Mouse (Mus musculus) frontal cortex, adult (tissue): ENCODE measurements around the gene H2-Ob.
"Not testable (repeated sequence)": the region's sequence is repeated elsewhere in the genome, so short reads cannot be mapped to it uniquely, and the experiment has no call there.

ENCODE experiments used
- ATAC-seq: cut with Nextera tagmentation; 2 replicates; pipeline ENCODE4 v1.9.2; 2017; ENCODE audit warnings: mild to moderate bottlenecking, moderate library complexity, mixed read lengths; ENCODE audit not compliant: low TSS enrichment

The H2-Ob gene

DNA sequence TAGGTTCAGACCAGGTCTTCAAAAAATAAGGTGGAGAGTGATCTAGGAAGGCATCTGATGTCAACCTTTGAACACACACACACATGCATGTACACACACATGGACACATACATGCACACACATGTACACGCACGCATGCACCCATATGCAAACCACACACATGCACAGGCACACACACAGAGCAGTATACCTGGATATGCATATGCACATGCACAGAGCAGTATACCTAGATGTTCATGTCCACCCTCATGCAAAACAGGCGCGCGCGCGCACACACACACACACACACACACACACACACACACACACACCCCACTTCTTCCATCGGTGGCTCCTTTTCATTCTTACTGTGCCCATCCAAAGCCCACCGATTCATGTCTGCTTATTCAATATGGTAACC lies 30.8 kb upstream of the H2-Ob start:
- ATAC-seq: no peak

DNA sequence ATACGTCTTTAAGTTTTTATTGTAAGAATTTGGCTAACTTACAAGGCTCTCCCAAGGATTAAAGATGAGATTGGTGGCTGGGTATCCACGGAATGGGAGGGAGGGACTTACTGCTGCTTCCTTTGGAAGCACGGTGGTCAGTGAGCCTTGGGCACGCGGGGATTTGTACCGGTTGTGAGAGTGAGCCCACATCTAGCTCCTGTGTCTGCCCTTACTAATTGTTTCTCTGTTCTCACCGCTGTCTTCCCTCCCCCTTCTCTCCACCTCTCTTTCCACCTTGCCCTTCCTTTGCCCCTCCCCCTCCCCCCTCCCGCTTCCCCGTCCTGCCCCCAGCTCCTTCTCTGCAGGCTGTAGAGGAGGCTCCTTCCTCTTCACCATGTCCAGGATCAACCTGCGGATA lies 30.3 kb upstream of the H2-Ob start:
- ATAC-seq: no peak

DNA sequence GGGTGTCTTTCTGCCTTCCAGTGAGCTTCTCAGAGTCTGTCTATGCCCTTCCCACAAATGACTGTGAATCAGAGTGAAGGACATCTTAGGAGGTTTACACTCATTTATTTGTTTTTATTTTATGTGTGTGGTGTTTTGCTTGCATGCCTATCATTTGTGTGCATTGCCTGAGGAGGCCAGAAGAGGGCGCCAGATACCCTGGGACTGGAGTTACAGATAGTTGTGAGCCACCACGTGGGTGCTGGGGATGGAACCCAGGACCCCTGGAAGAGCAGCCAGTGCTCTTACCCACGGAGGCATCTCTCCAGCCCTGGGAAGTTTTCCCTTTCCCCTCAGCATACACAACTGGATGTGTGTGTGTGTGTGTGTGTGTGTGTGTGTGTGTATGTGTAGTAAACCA lies 29.0 kb upstream of the H2-Ob start:
- no peak for ATAC-seq

DNA sequence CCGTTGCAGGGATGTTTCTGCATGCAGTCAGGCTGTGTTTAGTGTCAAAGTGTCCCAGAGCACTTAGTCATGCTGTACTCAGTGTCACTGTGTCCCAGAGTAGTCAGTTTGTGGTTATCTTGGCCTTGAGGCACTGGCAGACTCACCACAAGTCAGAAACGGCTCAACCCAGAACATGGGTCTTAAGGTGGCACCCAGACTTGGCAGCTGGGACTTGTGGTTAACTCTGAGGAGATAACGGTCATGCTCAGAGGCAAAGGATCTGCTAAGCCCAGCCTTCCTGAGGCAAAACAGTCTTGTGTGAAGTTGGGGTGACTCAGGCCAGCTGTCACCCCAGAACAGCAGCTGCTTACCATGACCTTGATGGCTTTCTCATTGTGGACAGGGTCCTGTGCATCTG lies 28.1 kb upstream of the H2-Ob start:
- no peak for ATAC-seq

DNA sequence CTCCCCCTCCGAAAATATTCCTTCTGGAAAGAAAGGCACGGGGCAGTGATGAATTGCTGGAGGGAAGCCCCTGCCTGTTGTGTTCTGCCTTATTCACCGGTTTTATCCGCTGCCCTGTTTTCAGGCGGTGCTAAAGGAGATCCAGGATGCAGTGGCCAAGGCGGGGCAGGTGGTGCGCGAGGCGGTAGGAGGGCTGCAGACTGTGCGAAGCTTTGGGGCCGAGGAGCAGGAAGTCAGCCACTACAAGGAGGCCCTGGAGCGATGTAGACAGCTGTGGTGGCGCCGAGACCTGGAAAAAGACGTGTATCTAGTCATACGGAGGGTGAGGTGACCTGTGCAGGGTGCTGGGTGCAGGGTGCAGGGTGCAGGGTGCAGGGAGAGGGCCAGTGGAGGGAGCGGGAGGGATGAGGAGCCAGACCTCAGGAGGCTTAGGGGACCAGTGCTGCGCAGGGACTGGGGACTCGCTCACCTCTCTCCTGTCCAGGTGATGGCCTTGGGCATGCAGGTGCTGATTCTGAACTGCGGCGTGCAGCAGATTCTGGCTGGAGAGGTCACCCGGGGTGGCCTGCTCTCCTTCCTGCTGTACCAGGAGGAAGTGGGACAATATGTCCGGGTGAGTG lies 26.8 kb upstream of the H2-Ob start:
- ATAC-seq: no peak

DNA sequence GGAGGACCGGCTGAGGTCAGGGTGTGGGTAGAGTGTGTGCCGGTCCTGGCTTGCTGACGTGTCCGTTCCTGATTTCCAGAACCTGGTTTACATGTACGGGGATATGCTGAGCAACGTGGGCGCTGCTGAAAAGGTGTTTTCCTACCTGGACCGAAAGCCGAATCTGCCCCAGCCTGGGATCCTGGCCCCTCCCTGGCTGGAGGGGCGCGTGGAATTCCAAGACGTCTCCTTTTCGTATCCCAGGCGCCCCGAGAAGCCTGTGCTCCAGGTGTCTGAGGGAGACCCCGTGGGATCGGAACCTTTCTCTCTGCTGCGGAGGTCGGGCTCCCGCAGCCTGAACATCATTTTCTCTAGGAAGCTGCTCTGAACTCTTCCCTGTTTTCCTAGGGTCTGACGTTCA lies 24.8 kb upstream of the H2-Ob start:
- ATAC-seq: no peak

DNA sequence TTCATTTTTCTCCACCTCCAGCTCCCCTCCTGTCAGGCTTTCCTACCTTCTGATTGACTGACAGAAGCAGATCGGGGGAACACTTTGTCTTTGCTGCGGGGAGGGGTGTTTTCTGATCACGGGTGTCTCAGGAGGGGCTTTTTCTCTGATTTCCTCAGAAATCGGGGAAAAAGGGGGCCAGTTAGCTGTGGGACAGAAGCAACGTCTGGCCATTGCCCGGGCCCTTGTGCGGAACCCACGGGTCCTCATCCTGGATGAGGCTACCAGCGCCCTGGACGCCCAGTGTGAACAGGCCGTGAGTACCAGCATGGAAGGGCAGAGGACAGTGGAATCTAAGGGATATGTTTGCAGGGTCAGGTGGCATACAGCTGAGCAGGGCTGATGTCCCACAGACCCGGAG lies 23.5 kb upstream of the H2-Ob start:
- ATAC-seq: no peak

DNA sequence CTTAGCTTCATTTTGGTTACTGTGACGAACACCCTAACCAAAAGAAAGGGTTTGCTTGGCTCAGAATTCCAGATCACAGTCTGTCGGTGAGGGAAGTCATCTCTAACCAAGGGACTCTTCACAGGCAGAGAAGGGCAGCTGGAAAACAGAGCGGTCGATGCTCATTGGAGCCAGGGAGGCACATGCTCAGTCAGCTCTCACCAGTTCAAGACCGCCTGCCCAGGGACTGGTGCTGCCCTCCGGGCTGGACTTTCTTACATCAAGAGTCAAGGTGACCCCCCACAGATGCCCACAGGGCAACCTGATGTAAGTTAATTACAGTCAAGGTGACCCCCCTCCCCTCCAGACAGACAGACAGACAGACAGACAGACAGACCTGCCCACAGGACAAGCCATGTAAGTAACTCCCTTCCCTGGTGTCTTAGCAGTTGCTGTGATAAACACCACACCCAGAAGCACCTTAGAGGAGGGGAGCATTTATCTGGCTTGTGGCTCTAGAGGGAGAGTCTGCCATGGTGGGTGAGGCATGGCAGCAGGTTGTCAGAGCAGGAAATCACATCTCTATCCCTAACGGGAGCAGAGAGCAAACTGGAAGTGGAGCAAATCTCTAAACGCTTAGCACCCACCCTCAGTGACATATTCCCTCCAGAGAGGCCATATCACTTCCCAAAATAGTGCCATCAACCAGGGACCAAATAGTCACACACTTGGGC lies 21.3 kb upstream of the H2-Ob start:
- no peak for ATAC-seq

DNA sequence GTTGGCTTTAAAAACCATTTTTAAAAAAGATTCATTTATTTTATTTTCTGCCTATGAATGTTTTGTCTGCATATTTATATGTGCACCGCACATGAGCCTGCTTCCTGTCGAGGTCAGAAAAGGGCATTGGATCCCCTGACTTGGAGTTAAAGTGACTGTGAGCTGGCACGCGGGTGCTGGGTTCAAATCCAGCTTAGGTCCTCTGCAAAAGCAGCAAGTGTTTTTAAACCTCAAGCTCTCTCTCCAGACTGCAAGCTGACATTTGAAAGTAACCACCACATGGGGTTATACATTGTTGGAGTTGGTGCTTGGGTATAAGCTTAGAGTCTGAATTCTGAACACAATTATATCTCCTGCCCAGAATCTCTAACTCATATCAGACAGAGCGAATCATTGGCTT lies 20.7 kb upstream of the H2-Ob start:
- no peak for ATAC-seq

DNA sequence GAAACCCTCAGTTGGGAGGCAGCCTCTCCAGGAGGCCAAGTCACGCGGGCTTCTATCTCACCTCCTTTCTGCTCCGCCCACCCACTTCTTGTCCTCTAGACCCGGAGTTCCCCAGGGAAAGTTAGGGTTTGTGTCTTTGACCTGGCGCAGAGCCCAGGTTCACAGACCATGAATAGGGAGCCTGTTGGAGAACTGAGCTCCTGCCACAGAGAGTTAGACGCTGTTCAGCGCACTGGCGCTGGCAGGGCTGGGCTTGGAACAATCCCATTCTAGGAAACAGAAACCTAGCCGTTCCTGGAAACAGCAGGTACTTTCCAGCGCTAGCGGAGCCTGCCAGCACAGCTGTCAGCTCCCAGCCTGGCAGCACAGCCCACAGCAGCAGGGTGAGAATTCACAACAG lies 20.0 kb upstream of the H2-Ob start:
- ATAC-seq: peak; percentile 52; the same call in 1 of the 2 replicates

DNA sequence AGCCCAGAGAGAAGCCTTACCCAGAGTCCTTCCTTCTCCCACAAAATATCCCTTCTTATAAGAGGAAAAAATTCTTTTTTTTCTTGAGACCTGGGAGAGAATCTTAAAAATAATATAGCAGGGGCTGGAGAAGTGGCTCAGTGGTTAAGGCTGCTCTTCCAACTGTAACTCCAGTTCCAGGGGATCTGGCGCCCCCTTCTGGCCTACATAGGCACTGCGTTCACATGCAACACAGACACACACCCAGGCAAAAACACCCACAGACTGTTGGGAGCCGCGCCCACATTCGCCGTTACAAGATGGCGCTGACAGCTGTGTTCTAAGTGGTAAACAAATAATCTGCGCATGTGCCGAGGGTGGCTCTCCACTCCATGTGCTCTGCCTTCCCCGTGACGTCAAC lies 19.6 kb upstream of the H2-Ob start:
- not testable (repeated sequence) for ATAC-seq

DNA sequence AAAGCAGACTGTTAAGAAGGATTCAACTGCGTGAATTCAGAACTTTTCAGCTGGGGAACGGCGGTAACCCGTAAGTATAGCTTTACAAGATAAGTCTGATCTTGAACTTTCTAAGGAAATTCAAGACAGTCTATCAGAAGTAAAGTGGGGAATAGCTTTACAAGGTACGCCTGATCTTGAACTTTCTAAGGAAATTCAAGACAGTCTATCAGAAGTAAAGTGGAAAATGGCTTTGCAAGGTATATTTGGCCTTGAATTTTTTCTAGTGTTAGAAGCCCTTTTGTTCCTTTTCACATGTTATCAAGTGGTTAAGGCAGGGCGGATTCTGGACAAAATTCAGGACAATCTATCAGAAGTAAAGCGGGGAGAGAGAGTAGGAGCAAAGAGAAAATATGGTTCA lies 18.9 kb upstream of the H2-Ob start:
- ATAC-seq: not testable (repeated sequence)

DNA sequence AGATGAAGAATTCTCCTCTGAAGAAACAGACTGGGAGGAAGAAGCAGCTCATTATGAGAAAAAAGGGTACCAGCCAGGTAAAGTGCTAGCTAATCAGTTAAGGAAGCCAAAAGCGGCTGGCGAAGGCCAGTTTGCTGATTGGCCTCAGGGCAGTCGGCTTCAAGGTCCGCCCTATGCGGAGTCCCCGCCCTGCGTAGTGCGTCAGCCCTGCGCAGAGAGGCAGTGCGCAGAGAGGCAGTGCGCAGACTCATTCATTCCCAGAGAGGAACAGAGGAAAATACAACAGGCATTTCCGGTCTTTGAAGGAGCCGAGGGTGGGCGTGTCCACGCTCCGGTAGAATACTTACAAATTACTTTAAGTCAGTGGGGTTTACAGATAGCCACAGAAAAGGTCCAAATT lies 18.3 kb upstream of the H2-Ob start:
- ATAC-seq: not testable (repeated sequence)

DNA sequence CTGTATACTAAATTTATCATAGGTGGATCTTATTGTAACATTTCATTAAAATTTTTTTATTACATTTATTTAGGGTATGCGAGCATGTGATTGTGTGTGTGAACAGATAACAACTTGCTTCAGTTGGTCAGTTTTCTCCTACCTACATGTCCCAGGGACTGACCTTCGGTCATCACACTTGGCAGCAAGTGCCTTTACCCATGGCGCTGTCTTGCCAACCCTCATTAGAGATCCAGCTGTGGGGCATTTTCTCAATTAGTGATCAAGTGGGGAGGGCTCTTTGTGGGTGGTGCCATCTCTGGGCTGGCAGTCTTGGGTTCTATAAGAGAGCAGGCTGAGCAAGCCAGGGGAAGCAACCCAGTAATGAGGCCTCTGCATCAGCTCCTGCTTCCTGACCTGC lies 13.9 kb upstream of the H2-Ob start:
- no peak for ATAC-seq

DNA sequence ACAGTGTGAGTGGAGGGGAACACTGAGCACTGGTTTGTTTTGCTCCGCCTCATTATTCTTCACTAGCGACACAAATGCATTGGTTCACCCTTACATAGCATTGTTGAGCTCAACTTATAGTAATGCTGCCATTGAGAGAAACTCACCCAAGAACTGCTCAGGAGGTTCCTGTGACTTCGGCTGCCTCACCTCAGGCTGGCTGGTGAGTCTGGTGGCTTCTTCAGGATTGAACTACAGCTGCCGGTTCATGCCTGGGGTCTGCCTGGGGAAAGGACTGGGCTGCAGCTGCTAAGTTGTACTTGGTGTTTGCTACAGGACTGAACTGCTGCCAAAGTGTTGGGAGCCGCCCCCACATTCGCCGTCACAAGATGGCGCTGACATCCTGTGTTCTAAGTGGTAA lies 13.3 kb upstream of the H2-Ob start:
- no peak for ATAC-seq

DNA sequence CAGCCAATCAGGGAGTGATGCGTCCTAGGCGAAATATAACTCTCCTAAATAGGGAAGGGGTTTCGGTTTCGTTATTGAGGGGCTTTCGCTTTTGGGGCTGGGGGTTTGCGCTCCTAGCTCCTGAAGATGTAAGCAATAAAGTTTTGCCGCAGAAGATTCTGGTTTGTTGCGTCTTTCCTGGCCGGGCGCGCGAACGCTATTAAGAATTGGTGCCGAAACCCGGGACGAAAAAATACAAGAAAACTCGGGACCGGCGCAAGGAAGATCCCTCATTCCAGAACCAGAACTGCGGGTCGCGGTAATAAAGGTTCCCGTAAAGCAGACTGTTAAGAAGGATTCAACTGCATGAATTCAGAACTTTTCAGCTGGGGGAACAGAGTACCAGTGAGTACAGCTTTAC lies 12.8 kb upstream of the H2-Ob start:
- not testable (repeated sequence) for ATAC-seq

DNA sequence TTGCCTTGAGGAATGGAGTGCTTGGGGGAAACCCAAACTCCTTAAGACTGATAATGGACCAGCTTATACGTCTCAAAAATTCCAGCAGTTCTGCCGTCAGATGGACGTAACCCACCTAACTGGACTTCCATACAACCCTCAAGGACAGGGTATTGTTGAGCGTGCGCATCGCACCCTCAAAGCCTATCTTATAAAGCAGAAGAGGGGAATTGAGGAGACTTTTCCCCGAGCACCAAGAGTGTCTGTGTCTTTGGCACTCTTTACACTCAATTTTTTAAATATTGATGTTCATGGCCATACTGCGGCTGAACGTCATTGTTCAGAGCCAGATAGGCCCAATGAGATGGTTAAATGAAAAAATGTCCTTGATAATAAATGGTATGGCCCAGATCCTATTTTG lies 7.7 kb upstream of the H2-Ob start:
- not testable (repeated sequence) for ATAC-seq

DNA sequence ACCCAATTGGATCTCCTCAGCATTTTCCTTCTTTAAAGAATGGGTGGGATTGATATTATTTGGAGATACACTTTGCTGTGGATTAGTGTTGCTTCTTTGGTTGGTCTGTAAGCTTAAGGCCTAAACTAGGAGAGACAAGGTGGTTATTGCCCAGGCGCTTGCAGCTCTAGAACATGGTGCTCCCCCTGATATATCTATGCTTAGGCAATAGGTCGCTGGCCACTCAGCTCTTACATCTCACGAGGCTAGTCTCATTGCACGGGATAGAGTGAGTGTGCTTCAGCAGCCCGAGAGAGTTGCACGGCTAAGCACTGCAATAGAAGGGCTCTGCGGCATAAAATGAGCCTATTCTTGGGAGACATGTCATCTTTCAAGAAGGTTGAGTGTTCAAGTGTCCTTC lies 6.7 kb upstream of the H2-Ob start:
- ATAC-seq: not testable (repeated sequence)

DNA sequence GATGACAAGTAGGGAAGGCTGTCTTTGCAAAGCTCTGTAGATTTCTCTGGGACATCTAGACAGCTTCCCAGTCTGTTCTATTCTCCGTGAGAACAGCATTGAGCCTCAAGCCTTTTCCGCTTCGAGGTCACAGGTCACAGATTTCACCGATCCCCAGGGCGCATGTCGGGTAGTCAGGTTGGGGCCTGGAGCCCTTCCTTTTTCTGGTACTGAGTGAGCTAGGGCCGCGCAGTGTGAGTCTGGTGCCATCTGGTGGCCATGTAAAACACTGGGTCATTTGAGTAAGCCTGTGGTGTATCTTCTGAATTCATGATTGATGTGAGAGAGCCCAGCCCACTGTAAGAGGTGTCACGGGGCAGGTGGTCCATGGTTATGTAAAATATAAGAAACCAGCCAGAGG lies 3.8 kb upstream of the H2-Ob start:
- ATAC-seq: peak; percentile 85; the same call in 1 of the 2 replicates

DNA sequence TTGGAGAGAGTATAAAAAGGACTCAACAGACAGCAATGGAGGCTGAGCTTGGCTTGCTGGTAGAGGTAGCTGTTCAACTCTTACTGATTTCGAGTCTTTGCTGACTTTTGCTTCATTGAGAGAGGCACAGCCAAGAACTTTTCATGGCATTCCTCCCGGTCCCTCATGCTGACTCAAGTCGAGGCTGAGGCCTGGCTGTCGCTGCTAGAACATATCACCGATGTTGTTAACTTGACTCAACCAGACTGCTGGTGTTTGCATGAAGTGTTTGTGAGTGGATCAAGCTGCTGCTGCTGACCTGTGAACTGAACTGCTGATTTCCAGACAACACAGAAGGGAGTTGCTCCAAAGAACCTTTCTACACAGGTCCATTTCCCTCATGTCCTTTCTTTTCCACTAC lies 2.0 kb upstream of the H2-Ob start:
- ATAC-seq: no peak

DNA sequence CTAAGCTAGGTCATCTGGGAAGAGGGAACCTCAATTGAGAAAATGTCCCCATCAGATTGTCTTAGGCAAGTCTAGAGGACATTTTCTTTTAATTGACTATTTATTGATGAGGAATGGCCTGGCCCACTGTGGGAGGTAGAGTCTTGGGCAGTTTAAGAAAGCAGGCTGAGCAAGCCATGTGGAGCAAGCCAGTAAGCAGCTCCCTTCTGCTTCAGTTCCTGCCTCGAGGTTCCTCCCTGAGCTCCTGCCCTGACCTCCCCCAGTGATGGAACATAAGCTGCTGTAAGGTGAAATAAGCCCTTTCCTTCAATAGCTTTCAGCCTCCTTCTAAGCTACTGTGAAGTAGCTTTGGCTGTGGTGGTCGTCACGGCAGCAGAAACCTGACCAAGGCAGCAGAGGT lies 962 bp upstream of the H2-Ob start:
- ATAC-seq: no peak

DNA sequence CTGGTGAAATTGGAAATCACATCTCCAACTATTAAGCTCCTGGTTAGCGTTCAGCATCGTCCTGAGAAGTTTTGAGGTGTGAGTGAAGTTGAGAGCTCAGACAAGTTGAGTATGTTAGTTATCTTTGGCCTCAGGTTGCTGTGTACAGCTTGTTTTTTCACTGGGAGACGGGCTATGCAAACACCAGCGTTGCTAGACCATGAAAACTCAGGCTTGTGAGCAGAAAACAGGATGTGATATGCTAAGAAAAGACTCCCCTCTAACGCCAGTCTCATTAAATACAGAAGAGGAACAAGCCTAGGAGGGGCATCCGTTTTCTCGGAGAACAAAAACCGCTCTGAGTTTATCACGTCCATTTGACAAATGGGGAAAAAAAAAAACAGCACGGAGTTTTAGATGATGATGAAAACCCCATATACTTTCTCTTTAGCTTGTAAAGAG lies 918 bp downstream of the H2-Ob start:
- no peak for ATAC-seq

DNA sequence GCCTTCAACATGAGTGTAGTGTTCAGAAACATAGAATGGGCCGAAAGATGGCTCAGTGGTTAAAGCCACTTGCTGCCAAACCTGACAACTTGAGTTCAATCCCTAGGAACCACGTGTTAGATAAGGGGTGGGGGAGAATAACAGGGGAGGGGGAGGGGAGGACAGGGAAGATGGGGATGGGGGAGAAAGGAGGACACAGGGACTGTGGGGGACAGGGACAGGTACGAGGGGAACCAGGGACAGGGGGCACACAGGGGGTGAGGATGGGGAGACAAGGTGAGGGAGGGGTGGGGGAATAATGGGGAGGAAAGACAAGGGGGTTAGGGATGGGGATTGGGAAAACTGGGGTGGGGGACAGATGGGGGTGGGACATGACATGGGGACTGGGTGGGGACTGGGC lies 1.7 kb downstream of the H2-Ob start:
- ATAC-seq: no peak

DNA sequence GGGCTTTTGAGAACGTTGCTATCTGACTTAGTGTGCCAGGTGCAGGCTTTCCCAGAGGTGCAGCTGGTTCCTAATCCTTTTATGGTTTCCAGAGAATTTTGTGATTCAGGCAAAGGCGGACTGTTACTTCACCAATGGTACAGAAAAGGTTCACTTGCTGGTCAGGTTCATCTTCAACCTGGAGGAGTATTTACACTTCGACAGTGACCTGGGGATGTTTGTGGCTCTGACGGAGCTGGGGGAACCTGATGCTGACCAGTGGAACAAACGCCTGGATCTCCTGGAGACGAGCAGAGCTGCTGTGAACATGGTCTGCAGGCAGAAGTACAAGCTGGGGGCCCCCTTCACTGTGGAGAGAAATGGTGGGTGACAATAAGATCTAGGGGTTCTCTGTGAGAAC lies 2.2 kb downstream of the H2-Ob start:
- ATAC-seq: no peak
